Mouse (Mus musculus) liver, embryonic 16.5 days (tissue): ENCODE results near the gene Cysrt1. TPM values are rescaled to one million over a fixed set of nuclear protein-coding genes. Genes with fewer than 3 reads are reported as not detected.

Experiments
- ATAC-seq: fragments of 200-750 bp; cut with Nextera tagmentation; 2 replicates; pipeline ENCODE4 v1.8.0; 2017; ENCODE audit warnings: low read depth, mild to moderate bottlenecking, moderate number of reproducible peaks, moderate library complexity
- H3K27ac ChIP-seq: fragments of 300-500 bp; sonication (generic); 2 replicates; pipeline ENCODE4 v1.5.1; 2014; ENCODE audit warnings: mild to moderate bottlenecking, low read length
- H3K27me3 ChIP-seq: fragments of 300-500 bp; sonication (generic); 2 replicates; pipeline ENCODE4 v1.6.1; 2014; ENCODE audit warnings: low read depth, low read length, mixed read lengths; ENCODE audit not compliant: control insufficient read depth, insufficient read depth
- H3K36me3 ChIP-seq: fragments of 300-500 bp; sonication (generic); 2 replicates; pipeline ENCODE4 v1.6.1; 2014; ENCODE audit warnings: mild to moderate bottlenecking; ENCODE audit not compliant: control insufficient read depth, insufficient read depth
- H3K4me1 ChIP-seq: fragments of 300-500 bp; sonication (generic); 2 replicates; pipeline ENCODE4 v1.6.1; 2014; ENCODE audit warnings: low read depth, low read length, mixed read lengths; ENCODE audit not compliant: control insufficient read depth
- H3K4me2 ChIP-seq: fragments of 300-500 bp; sonication (generic); 2 replicates; pipeline ENCODE4 v1.6.1; 2014; ENCODE audit warnings: low read depth, low read length, mixed read lengths
- H3K4me3 ChIP-seq: fragments of 300-500 bp; sonication (generic); 2 replicates; pipeline ENCODE4 v1.5.1; 2014; ENCODE audit warnings: low read depth, mild to moderate bottlenecking, low read length
- H3K9ac ChIP-seq: fragments of 300-500 bp; sonication (generic); 2 replicates; pipeline ENCODE4 v1.6.1; 2014; ENCODE audit warnings: low read depth, low read length
- H3K9me3 ChIP-seq: fragments of 300-500 bp; sonication (generic); replicated peaks from 2 replicates; pipeline ENCODE4 v1.6.1; 2016; ENCODE audit warnings: low read length; ENCODE audit not compliant: control insufficient read depth
- WGBS: fragments of 180-500 bp; shearing (Covaris S2); extraction: QIAGEN DNeasy Blood & Tissue Kit; methylation state at CpG from one replicate; pipeline ENCODE4 v1.1.7; 2014; ENCODE audit not compliant: insufficient replicate concordance; 5-methylcytosine and 5-hydroxymethylcytosine counted together
- polyA plus RNA-seq: library from polyadenylated mRNA; unstranded; fragments of >200 nt; fragmentation: Nextera tagmentation; extraction: Ambion mirVana; gene quantifications from 2 replicates; pipeline ENCODE4 v1.2.1, GENCODE M21; 2015

The Cysrt1 gene
- polyA plus RNA-seq, 1 experiment from 2014 or later = not detected

GRCm38 (mm10) chr2:25231038-25231437 lies 11.2 kb downstream of the Cysrt1 start:
- Histone ChIP-seq H3K4me3 (no peak overlapping the region), H3K36me3 (no peaks in the 10 kb centered on the region), H3K9me3 (no peaks in the 10 kb centered on the region), H3K27me3 (no peaks in the 10 kb centered on the region; the same call in 1 of the 2 replicates), H3K9ac (no peak overlapping the region), H3K27ac (no peak overlapping the region), H3K4me2 (no peak overlapping the region), H3K4me1 (peaks cover 10% of the 10 kb centered on the region)
- 63% methylated on average over 12 of the region's 12 CpGs for WGBS
- no peak for ATAC-seq

- H3K4me3 ChIP-seq = no peak overlapping the region
Measured at GRCm38 (mm10) chr2:25230581-25230980, 11.7 kb downstream of the Cysrt1 start.

GRCm38 (mm10) chr2:25229582-25229981 lies 12.7 kb downstream of the Cysrt1 start:
- H3K36me3 ChIP-seq = no peaks in the 10 kb centered on the region
- 64% methylated on average over 5 of the region's 5 CpGs for WGBS
- no peak overlapping the region for H3K4me3 ChIP-seq
- no peaks in the 10 kb centered on the region for H3K9me3 ChIP-seq
- H3K4me2 ChIP-seq = no peak overlapping the region
- H3K9ac ChIP-seq = no peak overlapping the region
- no peak overlapping the region for H3K27ac ChIP-seq
- ATAC-seq = no peak
- H3K27me3 ChIP-seq = no peaks in the 10 kb centered on the region; the same call in 1 of the 2 replicates
- H3K4me1 ChIP-seq = peaks cover 17% of the 10 kb centered on the region

More at GRCm38 (mm10) chr2:25230581-25230980, 11.7 kb downstream of the Cysrt1 start:
- H3K9ac ChIP-seq = no peak overlapping the region
- no peaks in the 10 kb centered on the region for H3K9me3 ChIP-seq
- no peak overlapping the region for H3K27ac ChIP-seq
- no peaks in the 10 kb centered on the region; the same call in 1 of the 2 replicates for H3K27me3 ChIP-seq
- no peak overlapping the region for H3K4me2 ChIP-seq
- no peaks in the 10 kb centered on the region for H3K36me3 ChIP-seq
- peaks cover 14% of the 10 kb centered on the region for H3K4me1 ChIP-seq
- WGBS = 78% methylated on average over 7 of the region's 7 CpGs
- no peak for ATAC-seq

DNA sequence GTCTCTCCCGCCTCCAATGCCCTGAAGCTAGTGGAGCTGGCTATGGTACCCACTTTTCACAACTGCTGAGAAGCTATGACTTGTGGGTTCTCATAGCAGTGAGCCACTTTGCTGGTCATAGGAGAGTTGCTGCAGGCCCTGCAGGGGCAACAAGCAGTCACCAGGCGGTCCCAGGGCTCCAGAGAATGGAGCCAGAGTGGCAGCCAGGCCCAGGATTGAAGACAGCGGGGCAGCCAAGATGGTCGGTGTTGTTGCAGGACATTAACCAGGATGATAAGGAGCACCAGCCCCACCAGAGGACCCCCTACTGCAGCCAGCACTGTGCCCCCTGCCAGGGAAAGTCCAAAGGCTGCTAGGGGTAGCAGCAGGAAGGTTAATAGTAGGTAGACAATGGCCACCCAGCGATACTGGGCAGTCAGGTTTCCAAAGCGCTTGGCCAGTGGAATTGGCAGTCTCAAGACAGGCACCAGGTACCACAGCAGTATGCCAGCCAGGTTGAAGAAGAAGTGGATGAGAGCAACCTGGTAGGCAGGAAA lies 13.2 kb downstream of the Cysrt1 start:
- peak overlapping the region; percentile 77 for H3K4me2 ChIP-seq
- ATAC-seq = no peak
- H3K36me3 ChIP-seq = no peaks in the 10 kb centered on the region
- no peak overlapping the region for H3K27ac ChIP-seq
- 67% methylated on average over 6 of the region's 6 CpGs for WGBS
- H3K27me3 ChIP-seq = no peaks in the 10 kb centered on the region; the same call in 1 of the 2 replicates
- peaks cover 17% of the 10 kb centered on the region for H3K4me1 ChIP-seq
- H3K4me3 ChIP-seq = peak overlapping the region; percentile 54
- no peaks in the 10 kb centered on the region for H3K9me3 ChIP-seq
- H3K9ac ChIP-seq = peak overlapping the region; percentile 37; the same call in 1 of the 2 replicates

- H3K27ac ChIP-seq = peak overlapping the region; percentile 82
- H3K4me2 ChIP-seq = peak overlapping the region; percentile 77
- H3K36me3 ChIP-seq = peaks cover 4% of the 10 kb centered on the region; the same call in 1 of the 2 replicates
- 0% methylated on average over 7 of the region's 7 CpGs for WGBS
- no peaks in the 10 kb centered on the region; the same call in 1 of the 2 replicates for H3K27me3 ChIP-seq
- ATAC-seq = no peak
- no peaks in the 10 kb centered on the region for H3K9me3 ChIP-seq
- peaks cover 17% of the 10 kb centered on the region for H3K4me1 ChIP-seq
- H3K9ac ChIP-seq = peak overlapping the region; percentile 60
- H3K4me3 ChIP-seq = peak overlapping the region; percentile 54
Measured at GRCm38 (mm10) chr2:25228431-25228889, 13.8 kb downstream of the Cysrt1 start.

- WGBS = 84% methylated on average over 4 of the region's 4 CpGs
- Histone ChIP-seq H3K4me2 (no peak overlapping the region), H3K4me1 (peaks cover 22% of the 10 kb centered on the region), H3K27ac (no peak overlapping the region), H3K36me3 (peaks cover 8% of the 10 kb centered on the region; the same call in 1 of the 2 replicates), H3K27me3 (no peaks in the 10 kb centered on the region), H3K4me3 (no peak overlapping the region), H3K9me3 (no peaks in the 10 kb centered on the region), H3K9ac (no peak overlapping the region)
- ATAC-seq = no peak
Measured at GRCm38 (mm10) chr2:25227406-25227805, 14.8 kb downstream of the Cysrt1 start.

- Histone ChIP-seq H3K4me1 (peaks cover 23% of the 10 kb centered on the region), H3K4me2 (no peak overlapping the region), H3K4me3 (no peak overlapping the region), H3K9me3 (no peaks in the 10 kb centered on the region), H3K36me3 (peaks cover 12% of the 10 kb centered on the region), H3K27me3 (no peaks in the 10 kb centered on the region), H3K27ac (no peak overlapping the region; the same call in 1 of the 2 replicates), H3K9ac (no peak overlapping the region; the same call in 1 of the 2 replicates)
- 85% methylated on average over 5 of the region's 5 CpGs for WGBS
- no peak for ATAC-seq
Measured at GRCm38 (mm10) chr2:25226864-25227263, 15.4 kb downstream of the Cysrt1 start.

DNA sequence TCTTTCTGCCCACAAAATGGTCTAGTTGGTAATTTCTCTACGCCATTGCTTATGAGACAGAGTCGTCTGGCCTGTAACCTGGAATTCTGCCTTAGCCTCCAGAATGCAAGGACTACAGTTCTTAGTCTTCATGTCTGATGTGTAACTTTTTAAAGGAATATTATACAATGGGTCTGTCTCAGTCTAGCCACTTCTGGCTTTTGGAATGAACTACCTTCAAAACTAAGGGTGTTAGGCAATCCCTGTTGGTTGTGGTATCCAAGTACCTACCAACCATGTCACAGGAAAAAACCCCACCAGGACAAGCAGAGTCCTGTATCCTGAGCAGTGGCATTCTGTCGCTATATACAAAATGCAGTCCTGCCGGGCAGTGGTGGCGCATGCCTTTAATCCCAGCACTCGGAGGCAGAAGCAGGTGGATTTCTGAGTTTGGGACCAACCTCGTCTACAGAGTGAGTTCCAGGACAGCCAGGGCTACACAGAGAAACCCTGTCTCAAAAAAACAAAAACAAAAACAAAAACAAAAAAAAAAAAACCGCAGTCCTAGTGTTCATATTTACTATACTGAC lies 16.4 kb downstream of the Cysrt1 start:
- peak overlapping the region; percentile 99 for H3K27ac ChIP-seq
- no peaks in the 10 kb centered on the region for H3K9me3 ChIP-seq
- peak overlapping the region; percentile 73 for H3K4me2 ChIP-seq
- H3K4me1 ChIP-seq = peaks cover 29% of the 10 kb centered on the region
- H3K36me3 ChIP-seq = peaks cover 18% of the 10 kb centered on the region
- no peak for ATAC-seq
- peak overlapping the region; percentile 78 for H3K4me3 ChIP-seq
- peak overlapping the region; percentile 83 for H3K9ac ChIP-seq
- 80% methylated on average over 8 of the region's 8 CpGs for WGBS
- no peaks in the 10 kb centered on the region for H3K27me3 ChIP-seq
